Mouse (Mus musculus): ENCODE measurements around the gene Plekhs1.
"Not testable (repeated sequence)": the region's sequence is repeated elsewhere in the genome, so short reads cannot be mapped to it uniquely, and the experiment has no call there.

DNA sequence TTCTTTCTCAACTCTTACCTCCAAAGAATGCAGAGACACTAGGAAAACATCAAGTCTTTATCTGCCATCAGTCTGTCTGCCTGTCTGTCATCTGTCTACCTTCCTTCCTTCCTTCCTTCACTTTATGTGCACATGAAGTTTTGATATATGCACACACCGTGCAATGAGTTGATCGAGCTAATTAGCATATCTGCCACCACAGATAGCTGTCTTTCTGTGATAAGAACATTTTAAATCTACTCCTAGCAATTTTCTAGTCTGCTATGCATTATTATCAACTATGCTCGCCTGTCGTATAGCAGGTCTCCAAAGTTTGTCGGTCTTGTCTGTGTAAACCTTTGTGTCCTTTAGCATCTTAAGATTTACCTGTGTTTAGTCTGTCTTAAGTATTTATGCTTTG is 42.1 kb downstream of the Plekhs1 start:
- not testable (repeated sequence) for TF ChIP-seq CTCF (IDR thresholded peaks at IDR 0.05; ENCODE audit: extremely low read depth, insufficient read depth, insufficient read length, insufficient replicate concordance); POLR2A (IDR thresholded peaks at IDR 0.05; ENCODE audit: low read depth, low read length)
